Mouse (Mus musculus): ENCODE results near the gene Nucb1. TPM values are rescaled to one million over a fixed set of nuclear protein-coding genes. Genes with fewer than 3 reads are reported as not detected.
A peak's percentile ranks its signal among the peaks of the same experiment; 100 is the strongest.
"Not testable (repeated sequence)": the region's sequence is repeated elsewhere in the genome, so short reads cannot be mapped to it uniquely, and the experiment has no call there.

Gene Nucb1
- total and polyA plus RNA-seq, 3 experiments = 127 to 409 (median 408) TPM

- Histone ChIP-seq H3K36me3 (replicated peaks) (peaks cover 28% of the 10 kb centered on the region), H3K4me1 (ENCODE audit: insufficient read depth, low read depth, low read length) (peaks cover 41% of the 10 kb centered on the region), H3K27me3 (ENCODE audit: insufficient read depth, low read length) (peaks cover 4% of the 10 kb centered on the region; the same call in 1 of the 2 replicates), H3K4me3 (ENCODE audit: low read depth, low read length) (no peak within 1 kb of the TSS), H3K9me3 (replicated peaks) (no peaks in the 10 kb centered on the region)
- DNase-seq (ENCODE audit: low spot score) = no peak
- ATAC-seq (ENCODE audit: extremely low read depth, insufficient number of reproducible peaks, low FRiP score, poor library complexity, severe bottlenecking) = no peak
- TF ChIP-seq CTCF (IDR thresholded peaks at IDR 0.05; ENCODE audit: low read depth, low read length) (no peak), TAL1 (conservative IDR thresholded peaks at IDR 0.05; ENCODE audit: low read depth, low read length) (no peak), GATA2 (IDR thresholded peaks at IDR 0.05; ENCODE audit: borderline replicate concordance, low read depth, low read length) (no peak), POLR2AphosphoS5 (IDR thresholded peaks at IDR 0.05; ENCODE audit: insufficient replicate concordance, low read depth, low read length) (no peak)
These were observed 28.8 kb downstream of the Nucb1 start, which contains the start of gene Tulp2 for GRCm38 (mm10) chr7:45481374-45481927. Gene Tulp2, plus strand, starts transcription at chr7:45481877.

GRCm38 (mm10) chr7:45480310-45480709 lies 29.9 kb downstream of the Nucb1 start:
- ATAC-seq (ENCODE audit: extremely low read depth, insufficient number of reproducible peaks, low FRiP score, poor library complexity, severe bottlenecking); H3K4me3 ChIP-seq (ENCODE audit: low read depth, low read length); H3K27me3 ChIP-seq (ENCODE audit: insufficient read depth, low read length); H3K9me3 ChIP-seq (replicated peaks); DNase-seq (ENCODE audit: low spot score): not testable (repeated sequence)
- H3K36me3 ChIP-seq (replicated peaks) = peaks cover 27% of the 10 kb centered on the region
- peaks cover 41% of the 10 kb centered on the region for H3K4me1 ChIP-seq (ENCODE audit: insufficient read depth, low read depth, low read length)

DNA sequence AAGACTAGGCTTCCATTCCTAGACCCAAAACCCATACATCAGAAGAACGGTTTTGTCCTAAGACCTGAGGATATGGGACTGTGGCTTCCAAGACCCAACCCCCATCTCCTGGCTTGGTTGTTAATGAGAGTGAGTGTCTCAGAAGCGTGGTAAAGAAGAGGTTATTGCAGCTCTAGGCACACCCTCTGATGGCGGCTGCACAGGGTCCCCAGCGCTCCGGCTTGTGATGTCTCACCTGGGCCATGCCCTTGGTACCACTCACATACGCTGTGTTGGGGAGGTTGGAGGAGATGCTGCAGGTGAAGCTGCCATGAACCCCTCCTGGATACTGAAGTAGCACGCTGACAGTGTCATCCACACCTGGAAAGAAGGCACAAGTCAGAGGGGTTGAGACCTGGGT lies 31.4 kb downstream of the Nucb1 start:
- no peak overlapping the region for H3K4me3 ChIP-seq (ENCODE audit: low read depth, low read length)
- ATAC-seq (ENCODE audit: extremely low read depth, insufficient number of reproducible peaks, low FRiP score, poor library complexity, severe bottlenecking) = no peak
- H3K9me3 ChIP-seq (replicated peaks) = no peaks in the 10 kb centered on the region
- peaks cover 4% of the 10 kb centered on the region; the same call in 1 of the 2 replicates for H3K27me3 ChIP-seq (ENCODE audit: insufficient read depth, low read length)
- no peak for DNase-seq (ENCODE audit: low spot score)
- H3K4me1 ChIP-seq (ENCODE audit: insufficient read depth, low read depth, low read length) = peaks cover 50% of the 10 kb centered on the region
- no peak for TF ChIP-seq TAL1 (conservative IDR thresholded peaks at IDR 0.05; ENCODE audit: low read depth, low read length)
- TF ChIP-seq POLR2AphosphoS5 (IDR thresholded peaks at IDR 0.05; ENCODE audit: insufficient replicate concordance, low read depth, low read length) = no peak
- TF ChIP-seq GATA2 (IDR thresholded peaks at IDR 0.05; ENCODE audit: borderline replicate concordance, low read depth, low read length) = no peak
- no peak for TF ChIP-seq CTCF (IDR thresholded peaks at IDR 0.05; ENCODE audit: low read depth, low read length)
- TF ChIP-seq GATA1 (IDR thresholded peaks at IDR 0.05; ENCODE audit: borderline replicate concordance, low read length) = no peak
- peaks cover 28% of the 10 kb centered on the region for H3K36me3 ChIP-seq (replicated peaks)

DNA sequence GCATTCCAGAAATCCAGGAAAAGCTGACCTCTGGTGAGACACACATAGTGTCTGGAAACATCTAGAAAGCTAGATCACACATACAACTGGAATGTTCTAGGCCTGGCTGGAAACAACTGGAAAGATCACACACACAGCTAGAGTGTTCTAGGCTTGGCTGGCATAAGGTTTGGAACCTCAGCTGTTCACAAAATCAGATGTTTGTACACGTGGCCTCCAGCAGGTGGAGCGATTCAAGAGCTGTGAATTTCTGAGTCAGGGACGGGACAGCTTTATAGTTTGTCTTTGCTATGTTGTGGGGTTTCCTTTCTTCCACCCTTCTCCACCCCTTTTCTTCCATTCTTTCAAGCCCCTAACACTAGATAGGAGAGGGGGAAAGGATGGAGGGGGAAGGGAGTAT lies 33.2 kb downstream of the Nucb1 start:
- peaks cover 44% of the 10 kb centered on the region for H3K4me1 ChIP-seq (ENCODE audit: insufficient read depth, low read depth, low read length)
- DNase-seq (ENCODE audit: low spot score) = no peak
- no peak for ATAC-seq (ENCODE audit: extremely low read depth, insufficient number of reproducible peaks, low FRiP score, poor library complexity, severe bottlenecking)
- no peaks in the 10 kb centered on the region for H3K9me3 ChIP-seq (replicated peaks)
- no peak overlapping the region for H3K4me3 ChIP-seq (ENCODE audit: low read depth, low read length)
- no peak for TF ChIP-seq GATA1 (IDR thresholded peaks at IDR 0.05; ENCODE audit: borderline replicate concordance, low read length)
- peak; percentile 49; the same call in 1 of the 2 replicates for TF ChIP-seq CTCF (IDR thresholded peaks at IDR 0.05; ENCODE audit: low read depth, low read length)
- peaks cover 4% of the 10 kb centered on the region; the same call in 1 of the 2 replicates for H3K27me3 ChIP-seq (ENCODE audit: insufficient read depth, low read length)
- H3K36me3 ChIP-seq (replicated peaks) = peaks cover 26% of the 10 kb centered on the region

DNA sequence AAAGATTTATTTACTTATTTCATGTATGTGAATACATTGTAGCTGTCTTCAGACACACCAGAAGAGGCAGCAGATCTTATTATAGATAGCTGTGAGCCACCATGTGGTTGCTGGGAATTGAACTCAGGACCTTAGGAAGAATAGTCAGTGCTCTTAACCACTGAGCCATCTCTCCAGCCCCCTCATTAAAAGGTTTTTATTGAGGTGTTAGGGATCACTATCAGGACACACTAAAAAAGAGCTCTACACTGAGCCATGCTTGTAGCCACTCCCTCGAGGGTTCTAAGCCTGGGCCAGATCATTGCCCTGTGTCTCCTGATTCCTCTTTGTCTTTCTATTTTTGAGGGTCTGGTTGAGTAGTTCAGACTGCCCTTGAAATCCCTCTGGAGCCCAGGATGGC lies 33.8 kb downstream of the Nucb1 start:
- H3K9me3 ChIP-seq (replicated peaks) = no peaks in the 10 kb centered on the region

DNA sequence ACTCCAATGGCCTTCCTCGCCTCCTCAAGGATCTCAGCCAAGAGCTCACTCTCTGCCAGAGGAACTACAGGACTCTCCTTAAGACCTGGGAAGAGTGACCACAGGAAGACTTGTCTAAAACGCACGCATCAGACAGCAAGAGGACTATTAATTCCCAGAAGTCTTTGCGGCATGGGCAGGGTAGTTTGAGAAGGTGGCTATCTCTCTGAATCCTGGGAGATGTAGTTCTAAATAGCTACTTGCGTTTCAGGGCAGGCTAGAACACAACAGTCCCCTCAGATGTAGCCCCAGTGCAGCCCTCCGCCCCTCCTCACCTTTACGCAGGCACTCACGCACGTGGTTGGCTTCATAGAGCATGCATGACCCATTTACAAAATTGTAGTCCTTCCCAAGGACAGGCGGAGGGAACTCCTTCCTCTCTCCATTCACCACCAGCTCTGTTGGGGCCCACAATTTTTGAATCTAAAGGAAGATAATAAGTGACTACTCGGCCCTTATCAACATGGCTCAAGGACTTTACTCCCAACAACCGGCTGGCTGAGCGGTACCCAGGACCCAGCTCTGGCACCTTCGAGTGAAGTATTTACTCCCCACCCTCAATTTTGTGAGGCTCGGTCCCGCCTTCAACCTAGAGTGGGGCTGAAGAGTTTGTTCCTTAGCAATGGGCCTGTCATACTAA lies 34.8 kb downstream of the Nucb1 start:
- no peaks in the 10 kb centered on the region for H3K9me3 ChIP-seq (replicated peaks)
- TF ChIP-seq GATA1 (IDR thresholded peaks at IDR 0.05; ENCODE audit: borderline replicate concordance, low read length) (no peak), TAL1 (conservative IDR thresholded peaks at IDR 0.05; ENCODE audit: low read depth, low read length) (no peak), POLR2AphosphoS5 (IDR thresholded peaks at IDR 0.05; ENCODE audit: insufficient replicate concordance, low read depth, low read length) (no peak), GATA2 (IDR thresholded peaks at IDR 0.05; ENCODE audit: borderline replicate concordance, low read depth, low read length) (no peak), CTCF (IDR thresholded peaks at IDR 0.05; ENCODE audit: low read depth, low read length) (no peak)
- H3K36me3 ChIP-seq (replicated peaks) = peaks cover 24% of the 10 kb centered on the region
- peaks cover 4% of the 10 kb centered on the region; the same call in 1 of the 2 replicates for H3K27me3 ChIP-seq (ENCODE audit: insufficient read depth, low read length)
- H3K4me1 ChIP-seq (ENCODE audit: insufficient read depth, low read depth, low read length) = peaks cover 48% of the 10 kb centered on the region
- H3K4me3 ChIP-seq (ENCODE audit: low read depth, low read length) = peak overlapping the region; percentile 70
- ATAC-seq (ENCODE audit: extremely low read depth, insufficient number of reproducible peaks, low FRiP score, poor library complexity, severe bottlenecking) = peak; percentile 49
- peak; percentile 70 for DNase-seq (ENCODE audit: low spot score)

More for the DNA sequence above, 33.8 kb downstream of the Nucb1 start:
- no peak overlapping the region for H3K4me3 ChIP-seq (ENCODE audit: low read depth, low read length)
- H3K4me1 ChIP-seq (ENCODE audit: insufficient read depth, low read depth, low read length) = peaks cover 42% of the 10 kb centered on the region
- no peak for TF ChIP-seq CTCF (IDR thresholded peaks at IDR 0.05; ENCODE audit: low read depth, low read length)
- TF ChIP-seq POLR2AphosphoS5 (IDR thresholded peaks at IDR 0.05; ENCODE audit: insufficient replicate concordance, low read depth, low read length) = no peak
- TF ChIP-seq GATA1 (IDR thresholded peaks at IDR 0.05; ENCODE audit: borderline replicate concordance, low read length) = no peak
- TF ChIP-seq TAL1 (conservative IDR thresholded peaks at IDR 0.05; ENCODE audit: low read depth, low read length) = no peak
- no peak for TF ChIP-seq GATA2 (IDR thresholded peaks at IDR 0.05; ENCODE audit: borderline replicate concordance, low read depth, low read length)
- peaks cover 24% of the 10 kb centered on the region for H3K36me3 ChIP-seq (replicated peaks)
- ATAC-seq (ENCODE audit: extremely low read depth, insufficient number of reproducible peaks, low FRiP score, poor library complexity, severe bottlenecking) (no peak), DNase-seq (ENCODE audit: low spot score) (no peak)
- peaks cover 4% of the 10 kb centered on the region; the same call in 1 of the 2 replicates for H3K27me3 ChIP-seq (ENCODE audit: insufficient read depth, low read length)
